Mouse (Mus musculus) kidney, postnatal 0 days (tissue): ENCODE measurements around the gene Gabbr2. TPM values are rescaled to one million over a fixed set of nuclear protein-coding genes. Genes with fewer than 3 reads are reported as not detected.
A peak's percentile ranks its signal among the peaks of the same experiment; 100 is the strongest.

Experiments
- ATAC-seq: fragments of 200-750 bp; cut with Nextera tagmentation; replicated peaks from 2 replicates; pipeline ENCODE4 v1.8.0; 2017; ENCODE audit warnings: low read depth, moderate number of reproducible peaks, moderate TSS enrichment, moderate library complexity; ENCODE audit not compliant: low FRiP score
- DNase-seq: peaks from one replicate; pipeline ENCODE4 v3.0.0-alpha.2; 2016; ENCODE audit warnings: low spot score
- H3K27ac ChIP-seq: fragments of 300-500 bp; sonication (generic); 2 replicates; pipeline ENCODE4 v1.5.1; 2014; ENCODE audit warnings: mild to moderate bottlenecking
- H3K27me3 ChIP-seq: fragments of 300-500 bp; sonication (generic); 2 replicates; pipeline ENCODE4 v1.6.1; 2014; ENCODE audit warnings: low read length, mixed read lengths; ENCODE audit not compliant: insufficient read depth
- H3K36me3 ChIP-seq: fragments of 300-500 bp; sonication (generic); 2 replicates; pipeline ENCODE4 v1.6.1; 2014; ENCODE audit warnings: low read length, mixed read lengths; ENCODE audit not compliant: insufficient read depth
- H3K4me1 ChIP-seq: fragments of 300-500 bp; sonication (generic); replicated peaks from 2 replicates; pipeline ENCODE4 v1.6.1; 2014; ENCODE audit warnings: antibody characterized with exemption, low read length, mixed read lengths; ENCODE audit not compliant: insufficient read depth
- H3K4me2 ChIP-seq: fragments of 300-500 bp; sonication (generic); 2 replicates; pipeline ENCODE4 v1.6.1; 2014; ENCODE audit warnings: mild to moderate bottlenecking, low read length, moderate library complexity, mixed read lengths
- H3K4me3 ChIP-seq: fragments of 300-500 bp; sonication (generic); replicated peaks from 2 replicates; pipeline ENCODE4 v1.5.1; 2014; ENCODE audit warnings: low read depth, low read length
- H3K9ac ChIP-seq: fragments of 300-500 bp; sonication (generic); 2 replicates; pipeline ENCODE4 v1.6.1; 2014; ENCODE audit warnings: low read depth, low read length
- H3K9me3 ChIP-seq: fragments of 300-500 bp; sonication (generic); replicated peaks from 2 replicates; pipeline ENCODE4 v1.6.1; 2016; ENCODE audit warnings: low read length, inconsistent platforms, mixed read lengths
- CTCF ChIP-seq: IDR thresholded peaks from 2 replicates; pipeline ENCODE4 v1.5.1; 2016; ENCODE audit warnings: antibody characterized with exemption, low read depth, mild to moderate bottlenecking, moderate library complexity
- WGBS: fragments of 180-500 bp; shearing (Covaris S2); extraction: QIAGEN DNeasy Blood & Tissue Kit; methylation state at CpG from one replicate; pipeline ENCODE4 v1.1.7; 2014; 5-methylcytosine and 5-hydroxymethylcytosine counted together
- polyA plus RNA-seq: library from polyadenylated mRNA; unstranded; fragments of >200 nt; fragmentation: Nextera tagmentation; extraction: Ambion mirVana; gene quantifications from 2 replicates; pipeline ENCODE4 v1.2.1, GENCODE M21; 2015

Gene Gabbr2
- polyA plus RNA-seq, 1 experiment from 2014 or later: 0.22 TPM

DNA sequence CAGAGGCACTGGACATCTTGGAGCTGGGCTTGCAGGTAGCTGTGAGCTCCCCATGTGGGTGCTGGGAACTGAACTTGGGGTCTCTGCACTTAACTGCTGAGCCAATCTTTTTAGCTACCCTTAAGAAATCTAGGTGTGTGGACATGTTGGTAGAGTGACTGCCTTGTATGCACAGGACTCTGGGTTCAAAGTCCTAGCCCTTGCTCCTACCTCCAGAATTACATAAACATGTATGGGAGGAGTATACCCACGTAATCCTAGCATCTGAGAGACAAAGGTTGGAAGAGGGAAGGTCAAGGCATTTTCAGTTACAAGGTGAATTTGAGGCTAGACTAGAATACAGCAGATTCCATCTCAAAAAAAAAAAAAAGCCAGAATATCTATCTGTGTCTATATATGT lies 336.4 kb downstream of the Gabbr2 start:
- no peak overlapping the region for H3K4me2 ChIP-seq
- H3K27ac ChIP-seq: no peak overlapping the region
- no peak for DNase-seq
- no peak overlapping the region for H3K4me3 ChIP-seq
- no peaks in the 10 kb centered on the region for H3K27me3 ChIP-seq
- H3K4me1 ChIP-seq: 0 out of 2 replicates have a peak, but pooled peaks cover 4% of the 10 kb centered on the region
- no peaks in the 10 kb centered on the region for H3K9me3 ChIP-seq
- whole genome bisulfite sequencing: 59% methylated on average over 1 of the region's 1 CpGs
- H3K36me3 ChIP-seq: no peaks in the 10 kb centered on the region
- no peak overlapping the region for H3K9ac ChIP-seq
- ATAC-seq: no peak
- no peak for TF ChIP-seq CTCF

DNA sequence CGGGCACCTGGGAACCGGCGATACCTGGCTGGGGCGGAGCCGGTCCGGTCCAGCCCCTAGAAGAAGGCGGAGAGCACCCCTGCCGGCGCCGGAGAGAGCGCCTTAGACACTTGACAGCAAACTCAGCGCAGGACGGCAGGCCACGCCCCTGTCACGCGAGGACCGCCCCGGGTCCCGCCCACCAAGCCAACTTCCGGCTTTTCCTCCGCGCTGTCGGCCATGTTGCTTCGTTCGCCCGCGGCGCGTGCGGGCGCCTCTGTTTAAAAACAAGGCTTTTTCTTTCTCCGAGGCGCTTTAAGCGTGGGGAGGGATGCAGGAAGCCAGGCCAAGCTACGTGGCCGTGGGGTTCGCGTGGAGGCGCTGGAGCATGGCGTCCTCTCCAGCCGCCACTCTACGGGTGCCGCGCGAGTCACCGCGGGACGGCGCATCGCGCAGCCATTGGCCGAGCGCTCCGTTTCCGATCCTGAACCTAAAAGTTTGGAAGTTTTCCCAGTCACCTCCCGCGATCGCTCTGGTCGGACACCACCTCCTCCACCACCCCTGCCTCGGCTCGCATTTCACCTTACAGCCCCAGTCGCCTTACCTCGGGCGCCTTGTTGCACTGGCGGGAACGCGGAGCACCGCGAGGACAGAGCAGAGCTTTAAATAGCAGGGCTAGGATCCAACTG lies 341.5 kb downstream of the Gabbr2 start, which contains the start of gene Tbc1d2:
Gene Tbc1d2, minus strand, starts transcription at position 124 of the 668 bp plus-strand sequence.
- peak; percentile 95 for DNase-seq
- Histone ChIP-seq H3K4me3 (peak within 1 kb of the TSS; percentile 71), H3K9me3 (no peaks in the 10 kb centered on the region), H3K4me2 (peak within 1 kb of the TSS; percentile 94), H3K27ac (peak within 1 kb of the TSS; percentile 91), H3K36me3 (no peaks in the 10 kb centered on the region), H3K9ac (peak within 1 kb of the TSS; percentile 71), H3K27me3 (no peaks in the 10 kb centered on the region), H3K4me1 (0 out of 2 replicates have a peak, but pooled peaks cover 4% of the 10 kb centered on the region)
- peak; percentile 63 for TF ChIP-seq CTCF
- ATAC-seq: peak; percentile 97
- WGBS: under 1% methylated on average over 67 of the region's 69 CpGs

DNA sequence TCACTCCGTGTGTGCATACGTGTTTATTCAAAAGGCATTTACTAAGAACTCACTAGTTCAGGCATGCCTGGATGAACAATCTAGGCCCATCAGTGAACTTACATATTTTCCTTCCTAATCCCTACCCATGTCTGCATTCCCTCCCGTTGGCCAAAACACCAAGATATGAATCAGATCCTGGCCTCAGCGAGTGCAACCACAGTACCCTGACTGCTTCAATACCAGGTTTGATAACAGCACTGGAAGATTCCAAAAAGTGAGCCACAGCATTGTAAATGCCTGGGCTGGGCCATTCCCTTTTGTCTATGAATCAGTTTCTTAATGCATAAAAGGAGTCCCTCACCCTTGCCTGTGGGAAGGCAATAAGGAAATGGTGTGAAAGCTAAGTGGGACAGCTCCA lies 342.5 kb downstream of the Gabbr2 start:
- 49% methylated on average over 4 of the region's 4 CpGs for WGBS
- Histone ChIP-seq H3K27me3 (no peaks in the 10 kb centered on the region), H3K36me3 (no peaks in the 10 kb centered on the region), H3K27ac (no peak overlapping the region), H3K9ac (peak overlapping the region; percentile 71), H3K4me3 (peak overlapping the region; percentile 71), H3K9me3 (no peaks in the 10 kb centered on the region), H3K4me2 (peak overlapping the region; percentile 94), H3K4me1 (0 out of 2 replicates have a peak, but pooled peaks cover 4% of the 10 kb centered on the region)
- no peak for TF ChIP-seq CTCF
- DNase-seq (no peak), ATAC-seq (no peak)

DNA sequence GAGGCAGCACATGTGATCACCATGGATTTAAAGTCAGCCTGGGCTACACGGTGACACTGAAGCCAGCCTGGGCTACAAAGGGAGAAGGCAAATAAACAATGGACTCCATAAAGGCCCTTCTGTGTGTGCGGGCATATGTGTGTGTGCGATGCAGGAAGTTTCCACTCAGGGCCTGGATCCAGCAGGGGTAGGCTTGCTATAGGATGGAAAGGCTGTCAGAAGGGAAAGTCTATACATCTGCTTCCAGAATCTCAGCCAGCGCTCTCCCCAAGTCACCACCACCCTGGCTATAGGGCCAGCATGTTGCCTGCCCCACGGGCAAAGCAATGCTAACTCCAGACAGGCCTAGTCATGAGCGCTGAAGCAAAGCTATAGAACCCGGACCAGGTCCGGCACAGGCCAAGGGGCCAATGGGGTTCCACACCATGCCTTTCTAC lies 348.0 kb downstream of the Gabbr2 start:
- H3K4me2 ChIP-seq: no peak overlapping the region
- H3K27me3 ChIP-seq: no peaks in the 10 kb centered on the region
- no peak overlapping the region for H3K4me3 ChIP-seq
- H3K27ac ChIP-seq: peak overlapping the region; percentile 19
- H3K4me1 ChIP-seq: no peaks in the 10 kb centered on the region
- H3K36me3 ChIP-seq: no peaks in the 10 kb centered on the region
- 80% methylated on average over 8 of the region's 8 CpGs for WGBS
- ATAC-seq (peak; percentile 13; the same call in 1 of the 2 replicates), DNase-seq (no peak)
- no peak for TF ChIP-seq CTCF
- H3K9me3 ChIP-seq: no peaks in the 10 kb centered on the region
- no peak overlapping the region for H3K9ac ChIP-seq

DNA sequence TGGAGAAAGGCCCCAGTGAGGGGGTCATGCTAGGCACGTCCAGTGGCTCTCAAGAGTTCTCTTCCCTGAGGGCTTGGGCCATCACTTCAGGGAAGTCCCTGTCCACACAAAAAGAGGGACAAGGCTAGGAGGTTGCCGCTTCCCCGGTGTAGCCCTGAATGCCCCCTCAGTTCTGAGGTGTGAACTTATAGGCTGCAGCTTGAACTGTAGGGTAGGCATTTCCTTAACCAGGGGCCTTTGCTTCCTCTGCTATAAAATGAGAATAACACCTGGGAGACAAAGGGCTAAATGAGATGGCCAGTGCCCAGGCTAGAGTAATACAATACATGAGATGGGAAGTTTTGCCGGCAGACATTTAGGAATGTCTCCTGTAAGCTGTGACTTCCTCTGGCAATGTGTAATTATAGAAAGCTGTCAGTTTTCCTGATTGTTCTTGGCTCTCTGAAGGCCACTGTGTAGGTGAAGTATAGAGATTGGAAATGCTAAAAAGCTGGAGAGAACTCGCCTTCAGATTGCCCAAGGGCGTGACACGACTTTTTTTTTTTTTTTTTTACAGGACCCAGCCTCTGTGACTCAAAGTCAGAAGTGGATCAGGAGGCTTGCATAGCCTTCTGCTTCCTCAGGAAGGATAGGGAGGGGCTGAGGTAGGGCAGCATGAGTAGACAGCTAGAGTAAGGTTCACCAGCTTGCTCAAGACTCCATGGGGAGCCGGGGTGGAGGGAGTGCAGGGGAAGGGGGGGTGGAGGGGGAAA lies 348.6 kb downstream of the Gabbr2 start:
- Histone ChIP-seq H3K9me3 (no peaks in the 10 kb centered on the region), H3K4me1 (no peaks in the 10 kb centered on the region), H3K4me2 (no peak overlapping the region), H3K27me3 (no peaks in the 10 kb centered on the region), H3K4me3 (no peak overlapping the region), H3K27ac (peak overlapping the region; percentile 71), H3K36me3 (no peaks in the 10 kb centered on the region), H3K9ac (no peak overlapping the region)
- 50% methylated on average over 8 of the region's 8 CpGs for WGBS
- DNase-seq (peak; percentile 57), ATAC-seq (peak; percentile 49; the same call in 1 of the 2 replicates)
- TF ChIP-seq CTCF: no peak

DNA sequence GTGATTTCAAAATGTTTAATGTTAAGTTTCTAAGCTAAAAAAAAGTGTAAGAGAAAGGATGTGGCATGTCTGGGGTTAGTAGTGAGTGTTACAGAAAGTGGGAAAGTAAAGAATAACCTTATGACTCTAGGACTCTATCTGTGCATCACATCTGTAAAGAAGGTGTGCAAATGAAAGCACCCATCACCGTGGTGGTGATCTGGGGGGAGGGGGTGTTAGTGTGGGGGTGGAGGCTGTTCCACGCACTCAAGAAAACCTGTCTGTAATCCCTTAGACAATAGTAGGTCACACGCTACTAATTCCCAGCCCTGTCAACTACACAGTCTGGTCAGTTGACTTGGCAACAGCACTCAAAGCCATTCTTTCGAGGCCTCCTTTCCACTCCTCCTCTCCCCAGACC lies 350.4 kb downstream of the Gabbr2 start:
- ATAC-seq (no peak), DNase-seq (no peak)
- Histone ChIP-seq H3K9me3 (no peaks in the 10 kb centered on the region), H3K27ac (no peak overlapping the region), H3K27me3 (no peaks in the 10 kb centered on the region), H3K4me1 (no peaks in the 10 kb centered on the region), H3K36me3 (no peaks in the 10 kb centered on the region), H3K4me3 (no peak overlapping the region), H3K9ac (no peak overlapping the region), H3K4me2 (no peak overlapping the region)
- no peak for TF ChIP-seq CTCF
- WGBS: 65% methylated on average over 4 of the region's 4 CpGs
